In genomic region chr17:87283055-87283754, GRCm38 (mm10) we compare ENCODE assay signal across 8 mouse cellular contexts. TPM values are rescaled to one million over a fixed set of nuclear protein-coding genes. Genes with fewer than 3 reads are reported as not detected.
DNase-seq lines count a peak whose midpoint lies in the region; ATAC-seq and TF ChIP-seq lines count a peak whose summit lies in the region.

No protein-coding gene starts in this region.

- no peak for TF ChIP-seq CTCF in heart, postnatal 0 days (IDR thresholded peaks at IDR 0.05; ENCODE audit: low read depth)

- H3K4me1 ChIP-seq in heart, postnatal 0 days (ENCODE audit: control insufficient read depth, insufficient read depth) = 0 out of 2 replicates have a peak, but pooled peaks cover 4% of the 10 kb centered on the region

- WGBS in heart, postnatal 0 days = under 1% methylated on average over 55 of the region's 56 CpGs

- TF ChIP-seq EP300 in heart, postnatal 0 days (IDR thresholded peaks at IDR 0.05; ENCODE audit: low read depth) = no peak

- H3K9me3 ChIP-seq in heart, postnatal 0 days (replicated peaks; ENCODE audit: control insufficient read depth, low read length) = no peaks in the 10 kb centered on the region

- no peak for DNase-seq in cerebellum, adult 11-12 months
- DNase-seq in ZHBTc4 (ENCODE audit: low read depth, low spot score) = peak; percentile 79
- peak; percentile 77 for DNase-seq in embryo, embryonic 9.5 days (ENCODE audit: extremely low spot score)
- DNase-seq in heart, postnatal 0 days (ENCODE audit: low spot score) = peak; percentile 21
- DNase-seq in left cerebral cortex, adult 8-10 months (ENCODE audit: low spot score in 2 of 2) = peak; percentile 42 to 50
- DNase-seq in spleen, postnatal 10 days (ENCODE audit: low spot score in 2 of 2) = peak; percentile 71 to 78

- H3K9ac ChIP-seq in heart, postnatal 0 days (replicated peaks; ENCODE audit: low read depth, low read length) = peak overlapping the region; percentile 75

- peak overlapping the region; percentile 93 for H3K27ac ChIP-seq in heart, postnatal 0 days (ENCODE audit: low read depth)

- no peaks in the 10 kb centered on the region for H3K36me3 ChIP-seq in heart, postnatal 0 days (replicated peaks; ENCODE audit: control insufficient read depth, insufficient read depth, low read length)

- ATAC-seq in cerebellum, adult (ENCODE audit: insufficient number of reproducible peaks, low FRiP score, low TSS enrichment) = peak; percentile 62
- peak; percentile 21 for ATAC-seq in heart, postnatal 0 days (ENCODE audit: insufficient read depth, low read depth)
- peak; percentile 6; the same call in 1 of the 2 replicates for ATAC-seq in megakaryocyte, adult 5-6 weeks (ENCODE audit: poor library complexity, severe bottlenecking)

- peak overlapping the region; percentile 85 for H3K4me2 ChIP-seq in heart, postnatal 0 days (ENCODE audit: low read depth, low read length)

- H3K4me3 ChIP-seq in heart, postnatal 0 days (ENCODE audit: low read depth, low read length) = peak overlapping the region; percentile 62

- peaks cover 8% of the 10 kb centered on the region; the same call in 1 of the 2 replicates for H3K27me3 ChIP-seq in heart, postnatal 0 days (ENCODE audit: control insufficient read depth, insufficient read depth, low read length)

RNA-seq across cellular contexts. Expression of gene Ttc7, which starts 0.5 kb away (rescaled TPM):
- total RNA-seq in heart, postnatal 0 days (2014; rRNA removed; ENCODE audit: low replicate concordance) = 3.5 and 6.7 TPM in 2 replicates
- polyA plus RNA-seq in heart, postnatal 0 days (2015; fragmentation: Nextera tagmentation; extraction: Ambion mirVana) = 2.5 and 2.7 TPM in 2 replicates
- 10 to 100 TPM; 12.8 to 14.8 (median 13.1) TPM for total RNA-seq in left cerebral cortex, adult 8-10 months (2022)
- total RNA-seq in megakaryocyte, adult 5-6 weeks (2015) = 78.8 and 94.9 TPM in 2 replicates
- 94.0 and 96.3 TPM in 2 replicates for total RNA-seq in megakaryocyte, adult 5-6 weeks (2017)

RNA-seq across cellular contexts. Expression of gene Mcfd2, which starts 17.5 kb away (rescaled TPM):
- total RNA-seq in heart, postnatal 0 days (2014; rRNA removed; ENCODE audit: low replicate concordance) = 71.0 and 78.3 TPM in 2 replicates
- polyA plus RNA-seq in heart, postnatal 0 days (2015; fragmentation: Nextera tagmentation; extraction: Ambion mirVana) = 75.1 and 77.2 TPM in 2 replicates
- 10 to 100 TPM; 55.7 to 68.0 (median 63.1) TPM for total RNA-seq in left cerebral cortex, adult 8-10 months (2022)
- 16.1 and 19.7 TPM in 2 replicates for total RNA-seq in megakaryocyte, adult 5-6 weeks (2015)
- 38.5 and 44.9 TPM in 2 replicates for total RNA-seq in megakaryocyte, adult 5-6 weeks (2017)

Comparison
In these comparisons a context has a peak if more than half of its experiments do, and no peak if none do; other contexts are left out.
1. ATAC-seq: peak in every context shown above with its lines; median percentile 62 in cerebellum, adult; 21 in heart, postnatal 0 days; 6 in megakaryocyte, adult 5-6 weeks.
2. RNA of gene Ttc7, which starts 0.5 kb away (total RNA-seq): 78.8 to 96.3 TPM in megakaryocyte, adult 5-6 weeks; 12.8 to 14.8 TPM in left cerebral cortex, adult 8-10 months and 3.5 to 6.7 TPM in heart, postnatal 0 days; every median in the first group is over 4 times any median in the second.